Mouse (Mus musculus) heart, adult 2 months (tissue): ENCODE results near the gene Polr2j.

Experiments
- CTCF ChIP-seq: fragments of 200-600 bp; IDR thresholded peaks from 2 replicates; pipeline ENCODE4 v1.8.1; 2022; ENCODE audit warnings: antibody characterized with exemption, mild to moderate bottlenecking, moderate library complexity
- EP300 ChIP-seq: fragments of 200-500 bp; IDR thresholded peaks from 2 replicates; pipeline ENCODE4 v1.6.1; 2011; ENCODE audit warnings: low read depth, low read length, control low read depth; ENCODE audit not compliant: insufficient read depth
- POLR2A ChIP-seq: fragments of 200-500 bp; IDR thresholded peaks from 2 replicates; pipeline ENCODE4 v1.6.1; 2011; ENCODE audit warnings: mild to moderate bottlenecking, low read depth, low read length, control low read depth; ENCODE audit not compliant: insufficient read depth

DNA sequence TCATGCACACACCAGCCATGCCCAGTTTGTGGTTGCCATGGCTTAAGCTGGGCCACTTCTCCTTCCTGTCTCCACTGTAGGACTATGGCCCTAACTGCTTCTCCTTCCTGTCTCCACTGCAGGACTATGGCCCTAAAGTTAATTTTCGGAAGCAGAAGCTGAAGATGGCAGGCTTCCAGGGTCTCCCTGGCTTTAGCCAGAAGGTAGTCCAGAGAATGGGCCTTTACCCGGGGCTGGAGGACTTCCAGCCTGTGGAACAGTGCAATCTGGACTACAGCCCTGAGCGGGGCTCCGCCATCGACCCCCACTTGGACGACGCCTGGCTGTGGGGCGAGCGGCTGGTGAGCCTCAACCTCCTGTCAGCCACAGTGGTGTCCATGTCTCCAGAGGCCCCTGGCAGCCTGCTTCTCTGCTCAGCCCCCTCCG lies 23.6 kb downstream of the Polr2j start:
- TF ChIP-seq CTCF (no peak), POLR2A (no peak), EP300 (no peak)
